8 mouse cellular contexts compared by ENCODE assay signal in genomic region chr4:130791811-130792375, GRCm38 (mm10). TPM values are rescaled to one million over a fixed set of nuclear protein-coding genes. Genes with fewer than 3 reads are reported as not detected.
DNase-seq lines count a peak whose midpoint lies in the region; ATAC-seq lines count a peak whose summit lies in the region.

No protein-coding gene starts in this region.

- no peaks in the 10 kb centered on the region for H3K36me3 ChIP-seq in heart, embryonic 11.5 days (ENCODE audit: control insufficient read depth, insufficient read depth, low read length)
- H3K36me3 ChIP-seq in embryonic facial prominence, embryonic 10.5 days (replicated peaks), result no peaks in the 10 kb centered on the region
- no peaks in the 10 kb centered on the region for H3K36me3 ChIP-seq in neural tube, embryonic 11.5 days (ENCODE audit: control insufficient read depth, insufficient read depth, low read length)

- H3K4me1 ChIP-seq in heart, embryonic 11.5 days (ENCODE audit: control insufficient read depth, insufficient read depth, low read length), result peaks cover 12% of the 10 kb centered on the region
- H3K4me1 ChIP-seq in embryonic facial prominence, embryonic 10.5 days, result peaks cover 45% of the 10 kb centered on the region
- H3K4me1 ChIP-seq in neural tube, embryonic 11.5 days (ENCODE audit: control insufficient read depth, insufficient read depth, low read length), result peaks cover 12% of the 10 kb centered on the region

- WGBS in heart, embryonic 11.5 days (ENCODE audit: insufficient replicate concordance), result 4% methylated on average over 19 of the region's 19 CpGs
- 6% methylated on average over 19 of the region's 19 CpGs for WGBS in embryonic facial prominence, embryonic 10.5 days
- WGBS in neural tube, embryonic 11.5 days, result 7% methylated on average over 19 of the region's 19 CpGs

- H3K27ac ChIP-seq in heart, embryonic 11.5 days (ENCODE audit: low read depth, low read length), result no peak overlapping the region
- peak overlapping the region; percentile 94 for H3K27ac ChIP-seq in embryonic facial prominence, embryonic 10.5 days (replicated peaks)
- 0 out of 2 replicates have a peak overlapping the region, but pooled peaks have one; percentile 60 for H3K27ac ChIP-seq in neural tube, embryonic 11.5 days (ENCODE audit: low read depth, low read length)

- DNase-seq in heart, postnatal 4 days, result no peak
- DNase-seq in CD4-positive, CD25-positive, alpha-beta regulatory T cell, adult 2 months (ENCODE audit: low read depth, low spot score), result peak; percentile 29
- peak; percentile 64 for DNase-seq in embryonic facial prominence, embryonic 10.5 days (ENCODE audit: low spot score)
- DNase-seq in neural tube, embryonic 11.5 days (ENCODE audit: low spot score), result peak; percentile 49
- no peak for DNase-seq in gastrocnemius, postnatal 36 days
- no peak for DNase-seq in Muller cell, postnatal 12 days (ENCODE audit: inconsistent ontology term)

- H3K9me3 ChIP-seq in heart, embryonic 11.5 days (replicated peaks; ENCODE audit: control insufficient read depth, low read length), result no peaks in the 10 kb centered on the region
- H3K9me3 ChIP-seq in embryonic facial prominence, embryonic 10.5 days, result no peaks in the 10 kb centered on the region
- no peaks in the 10 kb centered on the region for H3K9me3 ChIP-seq in neural tube, embryonic 11.5 days (ENCODE audit: control insufficient read depth, low read length)

- H3K4me2 ChIP-seq in heart, embryonic 11.5 days, result peak overlapping the region; percentile 96
- H3K4me2 ChIP-seq in neural tube, embryonic 11.5 days (ENCODE audit: low read depth), result peak overlapping the region; percentile 98

- peak overlapping the region; percentile 96 for H3K9ac ChIP-seq in heart, embryonic 11.5 days (ENCODE audit: low read depth, low read length)
- H3K9ac ChIP-seq in neural tube, embryonic 11.5 days (ENCODE audit: low read length), result peak overlapping the region; percentile 96

- peaks cover 8% of the 10 kb centered on the region; the same call in 1 of the 2 replicates for H3K27me3 ChIP-seq in heart, embryonic 11.5 days (ENCODE audit: control insufficient read depth, insufficient read depth, low read length)
- peaks cover 26% of the 10 kb centered on the region for H3K27me3 ChIP-seq in embryonic facial prominence, embryonic 10.5 days (replicated peaks; ENCODE audit: low read depth, poor library complexity, severe bottlenecking)
- 0 out of 2 replicates have a peak, but pooled peaks cover 5% of the 10 kb centered on the region for H3K27me3 ChIP-seq in neural tube, embryonic 11.5 days (ENCODE audit: control insufficient read depth, insufficient read depth, low read length)

- intact Hi-C loops in gastrocnemius, postnatal 36 days (cut with DNase I), result loop anchor here (2.0 kb wide), 1 partner anchor 155 kb away; no protein-coding TSS in a partner anchor

- no peak for ATAC-seq in heart, embryonic 11.5 days (replicated peaks; ENCODE audit: insufficient number of reproducible peaks, low FRiP score, low TSS enrichment)
- peak; percentile 26 for ATAC-seq in inflammation-experienced regulatory T-cells, adult 6 months
- ATAC-seq in neural tube, embryonic 11.5 days (ENCODE audit: insufficient read depth, low FRiP score, low TSS enrichment), result no peak

- peak overlapping the region; percentile 84 for H3K4me3 ChIP-seq in heart, embryonic 11.5 days (ENCODE audit: low read depth, low read length)
- H3K4me3 ChIP-seq in embryonic facial prominence, embryonic 10.5 days, result peak overlapping the region; percentile 89
- peak overlapping the region; percentile 83 for H3K4me3 ChIP-seq in neural tube, embryonic 11.5 days (ENCODE audit: low read depth, low read length)

RNA-seq across cellular contexts. Expression of gene Sdc3, which starts 0.4 kb away (rescaled TPM):
- 11.6 and 16.9 TPM in 2 replicates for polyA plus RNA-seq in heart, embryonic 11.5 days (2014; fragmentation: Nextera tagmentation; extraction: Ambion mirVana)
- total RNA-seq in heart, postnatal 4 days (2021), result 10 to 100 TPM; 54.7 to 60.1 TPM
- polyA plus RNA-seq in embryonic facial prominence, embryonic 10.5 days (2016; fragmentation: Nextera tagmentation; extraction: Ambion mirVana), result 31.9 and 32.8 TPM in 2 replicates
- under 1 TPM; 0.36 to 0.78 (median 0.75) TPM for polyA plus RNA-seq in inflammation-experienced regulatory T-cells, adult 6 months (2017; shearing (Covaris generic))
- polyA plus RNA-seq in neural tube, embryonic 11.5 days (2014; fragmentation: Nextera tagmentation; extraction: Ambion mirVana), result 22.3 and 23.2 TPM in 2 replicates
- total RNA-seq in gastrocnemius, postnatal 36 days (2021), result 10 to 100 TPM in 1 of 2 experiments, 1 to 10 TPM in 1; 8.4 to 14.2 TPM

Comparison
In these comparisons a context has a peak if more than half of its experiments do, and no peak if none do; other contexts are left out.
1. DNase-seq: peak in CD4-positive, CD25-positive, alpha-beta regulatory T cell, adult 2 months (single experiment), embryonic facial prominence, embryonic 10.5 days (single experiment) and neural tube, embryonic 11.5 days (single experiment); none in heart, postnatal 4 days (single experiment), gastrocnemius, postnatal 36 days (0 of 2) and Muller cell, postnatal 12 days (single experiment).
2. Peak in every context shown above with its lines, with median percentiles within 50 percentile points of each other: H3K4me3 ChIP-seq.